Mouse (Mus musculus): Measurements from ENCODE around the gene Gm20916. TPM values are rescaled to one million over a fixed set of nuclear protein-coding genes. Genes with fewer than 3 reads are reported as not detected.
"Not testable (repeated sequence)": the region's sequence is repeated elsewhere in the genome, so short reads cannot be mapped to it uniquely, and the experiment has no call there.

The Gm20916 gene
- polyA plus RNA-seq (2011; ENCODE audit: insufficient read depth, insufficient read length, low replicate concordance, missing spikeins), result not detected in 2 replicates

GRCm38 (mm10) chrY:79319265-79319664, at the start of gene Gm20916:
Gm20916 (plus strand) TSS chrY:79319565.
- not testable (repeated sequence) for H3K27ac ChIP-seq (ENCODE audit: control insufficient read depth, insufficient read depth, low read depth, low read length, poor library complexity); H3K4me1 ChIP-seq (ENCODE audit: control insufficient read depth, insufficient read depth, low read length); H3K4me3 ChIP-seq (replicated peaks; ENCODE audit: control insufficient read depth, low read depth, low read length)
- no CpG with 5 or more reads among the region's 6 CpGs for WGBS

Other genes with a start within 250 kb of the Gm20916 start
- not detected in 2 replicates for gene Gm20917, start 168.4 kb upstream of the Gm20916 start, polyA plus RNA-seq (2011; ENCODE audit: insufficient read depth, insufficient read length, low replicate concordance, missing spikeins)

All from bone marrow, adult 2 months (tissue).